Mouse (Mus musculus): Measurements from ENCODE around the gene 4930447C04Rik.

DNA sequence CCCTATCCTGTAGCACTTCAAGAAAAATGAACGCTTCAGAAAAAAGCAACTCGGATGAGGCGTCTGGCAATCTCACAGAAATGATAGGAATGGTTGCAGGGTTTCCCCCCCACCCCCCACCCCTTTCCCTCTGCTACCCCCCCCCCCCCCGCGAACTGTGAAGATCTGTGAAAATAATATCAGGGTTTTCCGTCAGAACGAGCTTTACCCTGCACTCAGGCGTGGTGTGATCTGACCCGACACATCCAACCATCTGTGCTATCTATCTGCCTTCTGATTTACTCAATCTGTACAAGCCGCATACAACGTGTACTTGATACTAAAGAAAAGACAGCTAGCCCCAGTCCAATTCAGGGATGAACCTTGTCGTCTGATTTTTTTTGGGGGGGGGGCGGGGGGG is 2.4 kb downstream of the 4930447C04Rik start:
- TF ChIP-seq CTCF (IDR thresholded peaks at IDR 0.05; ENCODE audit: low read depth): no peak
- TF ChIP-seq EP300 (IDR thresholded peaks at IDR 0.05; ENCODE audit: low read depth): no peak

Measured in liver, embryonic 14.5 days (tissue).